Mouse (Mus musculus) embryo, embryonic 11 days (tissue): ENCODE measurements at regions not wholly inside any gene's neighbourhood (a gene's known extent, or its start where the extent isn't known, plus 50 kb on each side); places are given as distances from the start of the nearest gene placed in this dataset.
A peak's percentile ranks its signal among the peaks of the same experiment; 100 is the strongest.

ENCODE experiments used
- DNase-seq: peaks from one replicate; pipeline ENCODE4 v3.0.0-alpha.2; 2015

- no peak for DNase-seq
Observed at GRCm38 (mm10) chr10:119014731-119015130, 144.7 kb upstream of the Dyrk2 start.

- DNase-seq, result no peak
Observed at GRCm38 (mm10) chr10:119013758-119014157, 143.7 kb upstream of the Dyrk2 start.

- no peak for DNase-seq
Observed at GRCm38 (mm10) chr10:119011511-119011910, 141.5 kb upstream of the Dyrk2 start.

- no peak for DNase-seq
Observed at GRCm38 (mm10) chr10:119010884-119011283, 140.9 kb upstream of the Dyrk2 start.

- DNase-seq, result no peak
Observed at GRCm38 (mm10) chr10:119006866-119007575, 137.0 kb upstream of the Dyrk2 start.

- no peak for DNase-seq
Observed at GRCm38 (mm10) chr10:119005491-119005890, 135.5 kb upstream of the Dyrk2 start.

- no peak for DNase-seq
Observed at GRCm38 (mm10) chr10:119004426-119004825, 134.4 kb upstream of the Dyrk2 start.

GRCm38 (mm10) chr10:119003839-119004238 is 133.8 kb upstream of the Dyrk2 start:
- DNase-seq, result no peak

GRCm38 (mm10) chr10:119003042-119003441 is 133.0 kb upstream of the Dyrk2 start:
- no peak for DNase-seq

- no peak for DNase-seq
Observed at GRCm38 (mm10) chr10:119001895-119002294, 131.9 kb upstream of the Dyrk2 start.

GRCm38 (mm10) chr10:119001000-119001780 is 131.2 kb upstream of the Dyrk2 start:
- DNase-seq, result no peak

GRCm38 (mm10) chr10:118998966-118999365 is 129.0 kb upstream of the Dyrk2 start:
- DNase-seq, result no peak

GRCm38 (mm10) chr10:118997034-118997433 is 127.0 kb upstream of the Dyrk2 start:
- DNase-seq, result no peak

GRCm38 (mm10) chr10:118993819-118994574 is 124.0 kb upstream of the Dyrk2 start:
- no peak for DNase-seq

- no peak for DNase-seq
Observed at GRCm38 (mm10) chr10:118991213-118991612, 121.2 kb upstream of the Dyrk2 start.

- DNase-seq, result no peak
Observed at GRCm38 (mm10) chr10:118990500-118990899, 120.5 kb upstream of the Dyrk2 start.

GRCm38 (mm10) chr10:118989812-118990211 is 119.8 kb upstream of the Dyrk2 start:
- no peak for DNase-seq

- DNase-seq, result no peak
Observed at GRCm38 (mm10) chr10:118988249-118988648, 118.2 kb upstream of the Dyrk2 start.

- DNase-seq, result no peak
Observed at GRCm38 (mm10) chr10:118984580-118984979, 114.6 kb upstream of the Dyrk2 start.

GRCm38 (mm10) chr10:118981446-118981845 is 111.4 kb upstream of the Dyrk2 start:
- no peak for DNase-seq

- peak; percentile 62 for DNase-seq
Observed at GRCm38 (mm10) chr10:118979339-118979738, 109.3 kb upstream of the Dyrk2 start.

GRCm38 (mm10) chr10:118978181-118978743 is 108.3 kb upstream of the Dyrk2 start:
- no peak for DNase-seq

- no peak for DNase-seq
Observed at GRCm38 (mm10) chr10:118976447-118976846, 106.4 kb upstream of the Dyrk2 start.
